Mouse (Mus musculus) MEL (cell line): ENCODE data around the gene Aurka.

ENCODE experiments used
- CTCF ChIP-seq, 3 experiments: IDR thresholded peaks in 2 of 3; conservative IDR thresholded peaks in 1 of 3; 2 replicates each; pipeline ENCODE4 v1.5.1; 2011 to 2012; ENCODE audit warnings: low read length in 3 of 3, low read depth in 2 of 3, mild to moderate bottlenecking in 2 of 3, improper control_type of control experiment in 1 of 3, inconsistent platforms in 1 of 3, mixed read lengths in 1 of 3, moderate library complexity in 1 of 3; ENCODE audit not compliant: control insufficient read depth in 1 of 3, insufficient read depth in 1 of 3, poor library complexity in 1 of 3, severe bottlenecking in 1 of 3
- ELF1 ChIP-seq: IDR thresholded peaks from 2 replicates; pipeline ENCODE4 v1.6.1; 2014; ENCODE audit warnings: low read depth, mild to moderate bottlenecking, inconsistent platforms, low read length, improper control_type of control experiment, moderate library complexity
- EP300 ChIP-seq, 2 experiments: IDR thresholded peaks; 2 replicates each; pipeline ENCODE4 v1.6.1; 2011; ENCODE audit warnings: improper control_type of control experiment in 2 of 2, low read length in 2 of 2, low read depth in 1 of 2, mild to moderate bottlenecking in 1 of 2
- GATA1 ChIP-seq: IDR thresholded peaks from 2 replicates; pipeline ENCODE4 v1.6.1; 2011; ENCODE audit warnings: low read depth, low read length, improper control_type of control experiment
- MAFK ChIP-seq: IDR thresholded peaks from 2 replicates; pipeline ENCODE4 v1.6.1; 2011; ENCODE audit warnings: low read depth, mild to moderate bottlenecking, low read length, improper control_type of control experiment, borderline replicate concordance
- POLR2A ChIP-seq, 2 experiments: IDR thresholded peaks; 2 replicates each; pipeline ENCODE4 v1.6.1; 2011 to 2012; ENCODE audit warnings: low read length in 2 of 2, mild to moderate bottlenecking in 2 of 2, control low read depth in 1 of 2, improper control_type of control experiment in 1 of 2, low read depth in 1 of 2, moderate library complexity in 1 of 2; ENCODE audit not compliant: control insufficient read depth in 1 of 2, insufficient read depth in 1 of 2, poor library complexity in 1 of 2
- POLR2AphosphoS5 ChIP-seq: IDR thresholded peaks from 2 replicates; pipeline ENCODE4 v1.6.1; 2012; ENCODE audit warnings: low read depth, borderline replicate concordance, mild to moderate bottlenecking, inconsistent platforms, low read length, moderate library complexity, mixed read lengths
- ZC3H11A ChIP-seq: IDR thresholded peaks from 2 replicates; pipeline ENCODE4 v1.6.1; 2012; ENCODE audit warnings: low read depth, mild to moderate bottlenecking, inconsistent platforms, low read length, improper control_type of control experiment

- no peak for TF ChIP-seq CTCF (IDR thresholded peaks at IDR 0.05 in 2 of 3, conservative IDR thresholded peaks at IDR 0.05 in 1 of 3; ENCODE audit: control insufficient read depth in 1 of 3, insufficient read depth in 1 of 3, low read depth in 2 of 3, low read length in 3 of 3, poor library complexity in 1 of 3, severe bottlenecking in 1 of 3)
- TF ChIP-seq ELF1 = no peak
- TF ChIP-seq EP300 (IDR thresholded peaks at IDR 0.05; ENCODE audit: low read depth in 1 of 2, low read length in 2 of 2) = no peak
- no peak for TF ChIP-seq MAFK
- TF ChIP-seq ZC3H11A = no peak
- no peak for TF ChIP-seq POLR2A (IDR thresholded peaks at IDR 0.05; ENCODE audit: control insufficient read depth in 1 of 2, insufficient read depth in 1 of 2, low read depth in 1 of 2, low read length in 2 of 2, poor library complexity in 1 of 2)
- TF ChIP-seq GATA1 = no peak
- no peak for TF ChIP-seq POLR2AphosphoS5
These were observed 20.6 kb downstream of the Aurka start for GRCm38 (mm10) chr2:172349776-172350175.
